Mouse (Mus musculus) embryonic facial prominence, embryonic 14.5 days (tissue): Measurements from ENCODE around the gene Gm20605. TPM values are rescaled to one million over a fixed set of nuclear protein-coding genes. Genes with fewer than 3 reads are reported as not detected.
"Not testable (repeated sequence)": the region's sequence is repeated elsewhere in the genome, so short reads cannot be mapped to it uniquely, and the experiment has no call there.

ENCODE experiments used
- ATAC-seq: fragments of 200-750 bp; cut with Nextera tagmentation; 2 replicates; pipeline ENCODE4 v1.8.0; 2017; ENCODE audit warnings: low read depth, moderate number of reproducible peaks, moderate TSS enrichment
- DNase-seq: peaks from one replicate; pipeline ENCODE4 v3.0.0-alpha.2; 2015; ENCODE audit warnings: low spot score
- H3K27ac ChIP-seq: fragments of 300-500 bp; sonication (generic); replicated peaks from 2 replicates; pipeline ENCODE4 v1.5.1; 2014; ENCODE audit warnings: low read depth, mild to moderate bottlenecking, low read length, moderate library complexity
- H3K27me3 ChIP-seq: fragments of 300-500 bp; sonication (generic); replicated peaks from 2 replicates; pipeline ENCODE4 v1.6.1; 2014; ENCODE audit warnings: low read length; ENCODE audit not compliant: control insufficient read depth, insufficient read depth
- H3K36me3 ChIP-seq: fragments of 300-500 bp; sonication (generic); 2 replicates; pipeline ENCODE4 v1.6.1; 2014; ENCODE audit warnings: low read length, mixed read lengths; ENCODE audit not compliant: control insufficient read depth, insufficient read depth
- H3K4me1 ChIP-seq: fragments of 300-500 bp; sonication (generic); 2 replicates; pipeline ENCODE4 v1.6.1; 2014; ENCODE audit warnings: antibody characterized with exemption, low read length; ENCODE audit not compliant: control insufficient read depth, insufficient read depth
- H3K4me2 ChIP-seq: fragments of 300-500 bp; sonication (generic); 2 replicates; pipeline ENCODE4 v1.6.1; 2014; ENCODE audit warnings: low read depth, mild to moderate bottlenecking, low read length, moderate library complexity, mixed read lengths
- H3K4me3 ChIP-seq: fragments of 300-500 bp; sonication (generic); 2 replicates; pipeline ENCODE4 v1.5.1; 2014; ENCODE audit warnings: low read depth, mild to moderate bottlenecking, low read length
- H3K9ac ChIP-seq: fragments of 300-500 bp; sonication (generic); 2 replicates; pipeline ENCODE4 v1.6.1; 2014; ENCODE audit warnings: low read depth, mild to moderate bottlenecking, low read length, moderate library complexity, mixed read lengths
- H3K9me3 ChIP-seq: fragments of 300-500 bp; sonication (generic); 2 replicates; pipeline ENCODE4 v1.6.1; 2016; ENCODE audit warnings: low read length; ENCODE audit not compliant: control insufficient read depth
- WGBS: fragments of 180-500 bp; shearing (Covaris S2); extraction: QIAGEN DNeasy Blood & Tissue Kit; methylation state at CpG from one replicate; pipeline ENCODE4 v1.1.7; 2014; 5-methylcytosine and 5-hydroxymethylcytosine counted together
- polyA plus RNA-seq: library from polyadenylated mRNA; unstranded; fragments of >200 nt; fragmentation: Nextera tagmentation; extraction: Ambion mirVana; gene quantifications from 2 replicates; pipeline ENCODE4 v1.2.1, GENCODE M21; 2014

Gm20605 gene
- polyA plus RNA-seq, 1 experiment from 2014 or later, result 6.4 TPM

DNA sequence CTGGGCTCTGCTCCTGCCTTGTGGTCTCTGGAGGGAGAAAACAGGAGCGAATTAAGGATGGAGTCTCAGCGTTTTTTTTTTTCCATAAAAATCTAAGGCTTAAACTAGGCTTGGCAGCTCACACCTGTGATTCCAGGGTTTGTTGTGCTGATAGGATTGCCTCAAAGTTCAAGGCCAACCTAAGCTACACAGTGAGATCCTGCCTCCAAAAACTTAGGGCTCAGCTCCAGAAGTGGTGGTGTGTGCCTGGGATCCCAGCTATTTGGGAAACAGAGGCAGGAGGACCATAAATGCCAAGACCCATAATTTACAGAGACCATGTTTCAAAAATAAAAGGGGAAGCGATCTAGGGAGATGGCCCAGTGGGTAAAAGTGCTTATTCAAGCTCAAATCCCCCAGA lies 19.7 kb upstream of the Gm20605 start:
- peak overlapping the region; percentile 32 for H3K4me3 ChIP-seq
- WGBS, result 44% methylated on average over 3 of the region's 3 CpGs
- H3K4me2 ChIP-seq, result peak overlapping the region; percentile 62
- peaks cover 53% of the 10 kb centered on the region for H3K4me1 ChIP-seq
- H3K27ac ChIP-seq, result peak overlapping the region; percentile 41
- peaks cover 37% of the 10 kb centered on the region for H3K36me3 ChIP-seq
- DNase-seq, result no peak
- no peaks in the 10 kb centered on the region for H3K27me3 ChIP-seq
- peak overlapping the region; percentile 59; the same call in 1 of the 2 replicates for H3K9ac ChIP-seq
- no peaks in the 10 kb centered on the region for H3K9me3 ChIP-seq
- no peak for ATAC-seq

- Histone ChIP-seq H3K4me1 (peaks cover 53% of the 10 kb centered on the region), H3K27ac (peak overlapping the region; percentile 97), H3K4me3 (peak overlapping the region; percentile 35), H3K9me3 (no peaks in the 10 kb centered on the region), H3K36me3 (peaks cover 32% of the 10 kb centered on the region), H3K9ac (peak overlapping the region; percentile 55), H3K27me3 (no peaks in the 10 kb centered on the region), H3K4me2 (peak overlapping the region; percentile 62)
- ATAC-seq (no peak), DNase-seq (no peak)
- WGBS, result 41% methylated on average over 4 of the region's 4 CpGs
Observed at GRCm38 (mm10) chr5:137610056-137610455, 18.9 kb upstream of the Gm20605 start.

DNA sequence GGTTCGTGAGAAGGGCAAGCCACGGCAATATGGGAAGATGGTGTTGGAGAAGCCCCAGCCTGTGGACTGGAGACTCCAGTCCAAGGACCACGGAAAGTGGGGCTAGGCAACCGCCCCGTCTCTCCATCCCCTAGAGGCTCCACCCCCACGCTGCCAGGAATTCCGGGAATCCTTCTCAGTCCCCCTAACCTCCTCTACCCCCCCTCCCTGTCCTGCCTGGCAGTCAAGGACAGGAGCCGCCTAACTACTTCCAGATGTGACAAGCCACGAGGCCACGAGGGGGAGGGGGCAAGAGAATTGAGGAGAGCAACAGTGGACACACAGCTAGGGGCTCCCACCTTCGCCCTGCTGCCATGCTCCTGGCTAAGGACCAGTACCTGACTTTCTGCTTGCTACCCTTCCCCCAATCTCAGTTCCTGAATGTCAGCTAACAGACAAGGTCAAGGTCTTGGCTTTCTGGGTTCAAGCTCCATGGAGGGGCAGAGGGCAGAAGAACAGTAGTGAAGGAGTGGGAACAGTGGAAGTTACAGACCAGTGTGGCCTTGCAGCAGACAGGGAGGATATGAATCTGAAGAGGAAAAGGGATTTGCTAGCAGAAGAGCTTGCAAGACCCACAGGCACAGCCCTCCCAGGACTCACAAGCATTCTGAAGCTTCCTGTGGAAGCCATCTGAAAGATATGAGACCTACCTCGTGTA lies 18.3 kb upstream of the Gm20605 start:
- peaks cover 53% of the 10 kb centered on the region for H3K4me1 ChIP-seq
- peak overlapping the region; percentile 55 for H3K9ac ChIP-seq
- H3K4me2 ChIP-seq, result peak overlapping the region; percentile 62
- peak overlapping the region; percentile 97 for H3K27ac ChIP-seq
- WGBS, result 6% methylated on average over 8 of the region's 12 CpGs
- H3K36me3 ChIP-seq, result peaks cover 25% of the 10 kb centered on the region
- DNase-seq, result peak; percentile 94
- H3K4me3 ChIP-seq, result peak overlapping the region; percentile 35
- H3K9me3 ChIP-seq, result no peaks in the 10 kb centered on the region
- ATAC-seq, result peak; percentile 60
- no peaks in the 10 kb centered on the region for H3K27me3 ChIP-seq

GRCm38 (mm10) chr5:137611245-137611602 lies 17.8 kb upstream of the Gm20605 start:
- no peaks in the 10 kb centered on the region for H3K9me3 ChIP-seq
- peak overlapping the region; percentile 55 for H3K9ac ChIP-seq
- H3K27ac ChIP-seq, result peak overlapping the region; percentile 97
- H3K4me2 ChIP-seq, result peak overlapping the region; percentile 62
- DNase-seq, result peak; percentile 90
- H3K4me1 ChIP-seq, result peaks cover 53% of the 10 kb centered on the region
- WGBS, result 7% methylated on average over 6 of the region's 6 CpGs
- peak; percentile 83 for ATAC-seq
- peak overlapping the region; percentile 35 for H3K4me3 ChIP-seq
- H3K27me3 ChIP-seq, result no peaks in the 10 kb centered on the region
- peaks cover 20% of the 10 kb centered on the region for H3K36me3 ChIP-seq

DNA sequence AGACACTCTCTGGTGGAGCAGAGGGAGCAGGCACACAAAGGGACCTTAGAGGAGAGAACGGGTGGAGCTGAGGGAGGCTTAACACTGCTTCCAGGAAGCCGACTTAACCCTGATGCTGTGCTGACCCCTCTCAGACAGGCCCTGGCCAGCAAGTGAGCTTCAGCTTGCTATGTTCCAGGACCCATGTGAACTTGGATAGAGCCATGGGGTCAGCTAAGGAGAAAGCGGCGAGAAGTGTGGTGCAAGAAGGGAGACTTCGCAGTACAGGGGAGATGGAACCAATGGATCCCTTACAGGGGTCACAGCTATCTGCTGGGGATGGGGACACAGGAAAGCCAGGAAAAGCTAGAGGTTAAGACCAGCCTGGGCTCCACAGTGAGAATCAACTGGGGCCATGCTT lies 15.9 kb upstream of the Gm20605 start:
- peaks cover 49% of the 10 kb centered on the region for H3K4me1 ChIP-seq
- H3K27ac ChIP-seq, result peak overlapping the region; percentile 39; the same call in 1 of the 2 replicates
- H3K36me3 ChIP-seq, result 0 out of 2 replicates have a peak, but pooled peaks cover 2% of the 10 kb centered on the region
- 0 out of 2 replicates have a peak overlapping the region, but pooled peaks have one; percentile 14 for H3K9ac ChIP-seq
- ATAC-seq, result no peak
- H3K4me2 ChIP-seq, result no peak overlapping the region
- WGBS, result 75% methylated on average over 5 of the region's 5 CpGs
- no peaks in the 10 kb centered on the region for H3K9me3 ChIP-seq
- no peak for DNase-seq
- no peak overlapping the region for H3K4me3 ChIP-seq
- H3K27me3 ChIP-seq, result no peaks in the 10 kb centered on the region

GRCm38 (mm10) chr5:137613550-137613949 lies 15.4 kb upstream of the Gm20605 start, which contains the start of gene Pcolce:
Gene Pcolce, minus strand, starts transcription at chr5:137613784.
- peaks cover 44% of the 10 kb centered on the region for H3K4me1 ChIP-seq
- peak within 1 kb of the TSS; percentile 39; the same call in 1 of the 2 replicates for H3K27ac ChIP-seq
- no peaks in the 10 kb centered on the region for H3K27me3 ChIP-seq
- no peaks in the 10 kb centered on the region for H3K9me3 ChIP-seq
- H3K4me3 ChIP-seq, result no peak within 1 kb of the TSS
- H3K4me2 ChIP-seq, result no peak within 1 kb of the TSS
- peak within 1 kb of the TSS; percentile 14; the same call in 1 of the 2 replicates for H3K9ac ChIP-seq
- H3K36me3 ChIP-seq, result no peaks in the 10 kb centered on the region
- DNase-seq (no peak), ATAC-seq (no peak)
- 33% methylated on average over 11 of the region's 11 CpGs for whole genome bisulfite sequencing

DNA sequence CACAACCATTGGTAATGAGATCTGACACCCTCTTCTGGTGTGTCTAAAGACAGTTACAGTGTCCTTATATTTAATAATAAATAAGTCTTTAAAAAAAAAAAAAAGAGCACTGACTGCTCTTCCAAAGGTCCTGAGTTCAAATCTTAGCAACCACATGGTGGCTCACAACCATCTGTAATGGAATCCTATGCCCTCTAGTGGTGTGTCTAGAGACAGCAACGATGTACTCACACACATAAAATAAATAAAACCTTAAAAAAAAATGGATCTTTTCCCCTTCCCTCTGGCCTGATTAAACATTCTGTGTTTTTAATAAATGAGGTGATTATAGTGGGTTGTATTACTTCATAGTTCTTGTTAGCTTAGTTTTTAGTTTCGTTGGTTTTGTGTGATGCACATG lies 14.1 kb upstream of the Gm20605 start:
- not testable (repeated sequence) for H3K36me3 ChIP-seq, ATAC-seq, H3K27me3 ChIP-seq, DNase-seq, H3K4me2 ChIP-seq, H3K27ac ChIP-seq, H3K4me3 ChIP-seq, H3K9me3 ChIP-seq, H3K9ac ChIP-seq
- peaks cover 33% of the 10 kb centered on the region for H3K4me1 ChIP-seq
- 91% methylated on average over 2 of the region's 2 CpGs for WGBS

GRCm38 (mm10) chr5:137615347-137615746 lies 13.6 kb upstream of the Gm20605 start:
- 90% methylated on average over 7 of the region's 7 CpGs for WGBS
- H3K4me2 ChIP-seq, result no peak overlapping the region
- ATAC-seq (no peak), DNase-seq (no peak)
- no peaks in the 10 kb centered on the region for H3K27me3 ChIP-seq
- peaks cover 29% of the 10 kb centered on the region for H3K4me1 ChIP-seq
- no peak overlapping the region for H3K9ac ChIP-seq
- no peaks in the 10 kb centered on the region for H3K36me3 ChIP-seq
- H3K4me3 ChIP-seq, result no peak overlapping the region
- no peaks in the 10 kb centered on the region for H3K9me3 ChIP-seq
- H3K27ac ChIP-seq, result no peak overlapping the region
